ENCODE assay signal across 21 mouse cellular contexts in genomic region chr9:94618079-94618786, GRCm38 (mm10). TPM values are rescaled to one million over a fixed set of nuclear protein-coding genes. Genes with fewer than 3 reads are reported as not detected.
A peak's percentile ranks its signal among the peaks of the same experiment; 100 is the strongest.
DNase-seq lines count a peak whose midpoint lies in the region; ATAC-seq lines count a peak whose summit lies in the region.
"Had no signal": no experiment of that assay in that cellular context is flagged by ENCODE, and none has a peak within 500 bp of the region (broad histone marks: within the 10 kb centered on the region; RNA-seq: fewer than 3 reads in every experiment).

No protein-coding gene starts in this region.

- no peak overlapping the region for H3K4me2 ChIP-seq in heart, embryonic 13.5 days
- no peak overlapping the region for H3K4me2 ChIP-seq in intestine, embryonic 16.5 days (ENCODE audit: low read depth, low read length)
- no peak overlapping the region for H3K4me2 ChIP-seq in stomach, embryonic 16.5 days (ENCODE audit: low read depth, low read length)
- no peak overlapping the region for H3K4me2 ChIP-seq in midbrain, embryonic 11.5 days
- H3K4me2 ChIP-seq: embryonic facial prominence, embryonic 15.5 days; heart, embryonic 15.5 days had no signal

- no peak overlapping the region for H3K9ac ChIP-seq in heart, embryonic 13.5 days
- no peak overlapping the region for H3K9ac ChIP-seq in intestine, embryonic 16.5 days (ENCODE audit: low read depth, low read length)
- H3K9ac ChIP-seq in stomach, embryonic 16.5 days (ENCODE audit: low read length) = no peak overlapping the region
- H3K9ac ChIP-seq in midbrain, embryonic 11.5 days (ENCODE audit: low read length) = no peak overlapping the region
- H3K9ac ChIP-seq: embryonic facial prominence, embryonic 15.5 days; heart, embryonic 15.5 days had no signal

- H3K27me3 ChIP-seq in heart, embryonic 13.5 days (replicated peaks) = no peaks in the 10 kb centered on the region
- no peaks in the 10 kb centered on the region for H3K27me3 ChIP-seq in megakaryocyte, embryonic 14.5 days (replicated peaks)
- no peaks in the 10 kb centered on the region for H3K27me3 ChIP-seq in intestine, embryonic 16.5 days (replicated peaks; ENCODE audit: control insufficient read depth, insufficient read depth, low read length)
- H3K27me3 ChIP-seq in stomach, embryonic 16.5 days (ENCODE audit: control insufficient read depth, insufficient read depth, low read length) = no peaks in the 10 kb centered on the region
- H3K27me3 ChIP-seq in midbrain, embryonic 11.5 days (ENCODE audit: control insufficient read depth, insufficient read depth, low read length) = no peaks in the 10 kb centered on the region
- H3K27me3 ChIP-seq: embryonic facial prominence, embryonic 15.5 days; heart, embryonic 15.5 days had no signal

- H3K4me3 ChIP-seq in heart, embryonic 13.5 days = no peak overlapping the region
- H3K4me3 ChIP-seq in megakaryocyte, embryonic 14.5 days (replicated peaks) = peak overlapping the region; percentile 35
- H3K4me3 ChIP-seq in intestine, embryonic 16.5 days (ENCODE audit: low read length) = no peak overlapping the region
- H3K4me3 ChIP-seq in stomach, embryonic 16.5 days (replicated peaks; ENCODE audit: low read length) = no peak overlapping the region
- no peak overlapping the region for H3K4me3 ChIP-seq in midbrain, embryonic 11.5 days (ENCODE audit: low read depth, low read length)
- H3K4me3 ChIP-seq: embryonic facial prominence, embryonic 15.5 days; erythroblast, embryonic 14.5 days; forebrain, embryonic 10.5 days; gastrocnemius, adult 2 months; heart, embryonic 15.5 days; hindbrain, embryonic 10.5 days had no signal

- H3K4me1 ChIP-seq in heart, embryonic 13.5 days = peaks cover 48% of the 10 kb centered on the region
- H3K4me1 ChIP-seq in megakaryocyte, embryonic 14.5 days = peaks cover 50% of the 10 kb centered on the region
- no peaks in the 10 kb centered on the region; the same call in 1 of the 2 replicates for H3K4me1 ChIP-seq in intestine, embryonic 16.5 days (ENCODE audit: control insufficient read depth, insufficient read depth, low read length)
- 0 out of 2 replicates have a peak, but pooled peaks cover 3% of the 10 kb centered on the region for H3K4me1 ChIP-seq in stomach, embryonic 16.5 days (ENCODE audit: control insufficient read depth, insufficient read depth, low read length)
- no peaks in the 10 kb centered on the region for H3K4me1 ChIP-seq in midbrain, embryonic 11.5 days (ENCODE audit: control insufficient read depth, insufficient read depth, low read length)
- H3K4me1 ChIP-seq: embryonic facial prominence, embryonic 15.5 days; forebrain, embryonic 10.5 days; hindbrain, embryonic 10.5 days had no signal

- H3K36me3 ChIP-seq in heart, embryonic 13.5 days = no peaks in the 10 kb centered on the region
- H3K36me3 ChIP-seq in megakaryocyte, embryonic 14.5 days (replicated peaks; ENCODE audit: low read length) = no peaks in the 10 kb centered on the region
- H3K36me3 ChIP-seq in intestine, embryonic 16.5 days (ENCODE audit: control insufficient read depth, insufficient read depth, low read length) = no peaks in the 10 kb centered on the region
- H3K36me3 ChIP-seq in stomach, embryonic 16.5 days (ENCODE audit: control insufficient read depth, insufficient read depth, low read length) = no peaks in the 10 kb centered on the region
- no peaks in the 10 kb centered on the region for H3K36me3 ChIP-seq in midbrain, embryonic 11.5 days (ENCODE audit: control insufficient read depth, insufficient read depth, low read length)
- H3K36me3 ChIP-seq: embryonic facial prominence, embryonic 15.5 days; forebrain, embryonic 10.5 days; heart, embryonic 15.5 days; hindbrain, embryonic 10.5 days had no signal

- peak overlapping the region; percentile 25; the same call in 1 of the 2 replicates for H3K27ac ChIP-seq in heart, embryonic 13.5 days (replicated peaks)
- H3K27ac ChIP-seq in intestine, embryonic 16.5 days (ENCODE audit: low read length) = no peak overlapping the region
- no peak overlapping the region for H3K27ac ChIP-seq in stomach, embryonic 16.5 days (ENCODE audit: low read length)
- no peak overlapping the region for H3K27ac ChIP-seq in midbrain, embryonic 11.5 days (ENCODE audit: low read depth, low read length)
- H3K27ac ChIP-seq: embryonic facial prominence, embryonic 15.5 days; forebrain, embryonic 10.5 days; gastrocnemius, adult 2 months; heart, embryonic 15.5 days; hindbrain, embryonic 10.5 days had no signal

- no peak for ATAC-seq in heart, embryonic 13.5 days (ENCODE audit: extremely low read depth, insufficient number of reproducible peaks, low FRiP score, low TSS enrichment)
- ATAC-seq in megakaryocyte, adult 5-6 weeks (ENCODE audit: poor library complexity, severe bottlenecking) = no peak
- peak; percentile 71 for ATAC-seq in intestine, embryonic 16.5 days
- peak; percentile 56; the same call in 1 of the 2 replicates for ATAC-seq in stomach, embryonic 16.5 days (ENCODE audit: insufficient read depth, low FRiP score)
- ATAC-seq in midbrain, embryonic 11.5 days (ENCODE audit: low FRiP score) = no peak
- ATAC-seq: forebrain, embryonic 14.5 days had no signal

- no peak for DNase-seq in heart, adult 18-20 months
- no peak for DNase-seq in midbrain, embryonic 11.5 days (ENCODE audit: low spot score, missing footprints)
- DNase-seq: adrenal gland, postnatal 10 days; cerebellum, adult 11 months; cerebellum, adult 8-10 months; cerebellum, postnatal 14 days; embryo, embryonic 11 days; gastrocnemius, adult 2 months; gastrocnemius, postnatal 25 days; heart, postnatal 14 days had no signal

- 54% methylated on average over 6 of the region's 6 CpGs for WGBS in heart, embryonic 13.5 days
- WGBS in intestine, embryonic 16.5 days = 68% methylated on average over 6 of the region's 6 CpGs
- 66% methylated on average over 6 of the region's 6 CpGs for WGBS in stomach, embryonic 16.5 days
- 83% methylated on average over 6 of the region's 6 CpGs for WGBS in midbrain, embryonic 11.5 days

- no peaks in the 10 kb centered on the region for H3K9me3 ChIP-seq in heart, embryonic 13.5 days
- peaks cover 3% of the 10 kb centered on the region; the same call in 1 of the 2 replicates for H3K9me3 ChIP-seq in megakaryocyte, embryonic 14.5 days
- no peaks in the 10 kb centered on the region for H3K9me3 ChIP-seq in intestine, embryonic 16.5 days (ENCODE audit: control insufficient read depth, low read length)
- H3K9me3 ChIP-seq in stomach, embryonic 16.5 days (replicated peaks; ENCODE audit: control insufficient read depth, low read length) = no peaks in the 10 kb centered on the region
- no peaks in the 10 kb centered on the region for H3K9me3 ChIP-seq in midbrain, embryonic 11.5 days (ENCODE audit: control insufficient read depth, low read length)
- H3K9me3 ChIP-seq: embryonic facial prominence, embryonic 15.5 days; forebrain, embryonic 10.5 days; heart, embryonic 15.5 days; hindbrain, embryonic 10.5 days had no signal

RNA-seq across cellular contexts. Expression of gene Slc9a9, which starts 51.5 kb away (rescaled TPM):
- 3.6 and 3.7 TPM in 2 replicates for polyA plus RNA-seq in heart, embryonic 13.5 days (2015; fragmentation: Nextera tagmentation; extraction: Ambion mirVana)
- 1 to 10 TPM; 1.6 to 2.4 TPM for total RNA-seq in heart, adult 18-20 months (2021)
- polyA plus RNA-seq in megakaryocyte, embryonic 14.5 days (2012; ENCODE audit: insufficient read depth, low replicate concordance) = 0.69 TPM in 1 of 2 replicates, not detected in the other
- total RNA-seq in megakaryocyte, adult 5-6 weeks (2015) = 19.1 and 21.5 TPM in 2 replicates
- total RNA-seq in megakaryocyte, adult 5-6 weeks (2017) = 20.8 and 21.9 TPM in 2 replicates
- polyA plus RNA-seq in intestine, embryonic 16.5 days (2015; fragmentation: Nextera tagmentation; extraction: Ambion mirVana) = 2.3 TPM in 2 replicates
- 4.9 and 5.1 TPM in 2 replicates for polyA plus RNA-seq in stomach, embryonic 16.5 days (2015; fragmentation: Nextera tagmentation; extraction: Ambion mirVana)
- 3.3 TPM in 2 replicates for polyA plus RNA-seq in midbrain, embryonic 11.5 days (2014; fragmentation: Nextera tagmentation; extraction: Ambion mirVana)

Comparison
In these comparisons a context has a peak if more than half of its experiments do, and no peak if none do; other contexts are left out.
1. ATAC-seq: peak in intestine, embryonic 16.5 days (single experiment) and stomach, embryonic 16.5 days (single experiment); none in heart, embryonic 13.5 days (single experiment), megakaryocyte, adult 5-6 weeks (single experiment) and midbrain, embryonic 11.5 days (single experiment).